Mouse (Mus musculus) heart, postnatal 0 days (tissue): ENCODE data around the gene Rnf2. TPM values are rescaled to one million over a fixed set of nuclear protein-coding genes. Genes with fewer than 3 reads are reported as not detected.

ENCODE experiments used
- ATAC-seq: fragments of 200-750 bp; cut with Nextera tagmentation; 2 replicates; pipeline ENCODE4 v1.8.0; 2017; ENCODE audit warnings: low read depth, moderate number of reproducible peaks, moderate library complexity; ENCODE audit not compliant: insufficient read depth
- DNase-seq: peaks from one replicate; pipeline ENCODE4 v3.0.0-alpha.2; 2016; ENCODE audit warnings: low spot score
- H3K27ac ChIP-seq: fragments of 300-500 bp; sonication (generic); 2 replicates; pipeline ENCODE4 v1.5.1; 2014; ENCODE audit warnings: low read depth, mild to moderate bottlenecking
- H3K27me3 ChIP-seq: fragments of 300-500 bp; sonication (generic); 2 replicates; pipeline ENCODE4 v1.6.1; 2014; ENCODE audit warnings: low read length, mixed read lengths; ENCODE audit not compliant: control insufficient read depth, insufficient read depth
- H3K36me3 ChIP-seq: fragments of 300-500 bp; sonication (generic); replicated peaks from 2 replicates; pipeline ENCODE4 v1.6.1; 2014; ENCODE audit warnings: low read length, mixed read lengths; ENCODE audit not compliant: control insufficient read depth, insufficient read depth
- H3K4me1 ChIP-seq: fragments of 300-500 bp; sonication (generic); 2 replicates; pipeline ENCODE4 v1.6.1; 2014; ENCODE audit warnings: antibody characterized with exemption; ENCODE audit not compliant: control insufficient read depth, insufficient read depth
- H3K4me2 ChIP-seq: fragments of 300-500 bp; sonication (generic); 2 replicates; pipeline ENCODE4 v1.6.1; 2014; ENCODE audit warnings: low read depth, mild to moderate bottlenecking, low read length, moderate library complexity
- H3K4me3 ChIP-seq: fragments of 300-500 bp; sonication (generic); 2 replicates; pipeline ENCODE4 v1.5.1; 2014; ENCODE audit warnings: low read depth, low read length
- H3K9ac ChIP-seq: fragments of 300-500 bp; sonication (generic); replicated peaks from 2 replicates; pipeline ENCODE4 v1.6.1; 2014; ENCODE audit warnings: low read depth, low read length, mixed read lengths
- H3K9me3 ChIP-seq: fragments of 300-500 bp; sonication (generic); replicated peaks from 2 replicates; pipeline ENCODE4 v1.6.1; 2016; ENCODE audit warnings: low read length; ENCODE audit not compliant: control insufficient read depth
- CTCF ChIP-seq: IDR thresholded peaks from 2 replicates; pipeline ENCODE4 v1.5.1; 2016; ENCODE audit warnings: antibody characterized with exemption, control low read depth, low read depth
- EP300 ChIP-seq: IDR thresholded peaks from 2 replicates; pipeline ENCODE4 v1.6.1; 2016; ENCODE audit warnings: antibody characterized with exemption, low read depth
- WGBS: fragments of 180-500 bp; shearing (Covaris S2); extraction: QIAGEN DNeasy Blood & Tissue Kit; methylation state at CpG from one replicate; pipeline ENCODE4 v1.1.7; 2014; 5-methylcytosine and 5-hydroxymethylcytosine counted together
- polyA plus RNA-seq: library from polyadenylated mRNA; unstranded; fragments of >200 nt; fragmentation: Nextera tagmentation; extraction: Ambion mirVana; gene quantifications from 2 replicates; pipeline ENCODE4 v1.2.1, GENCODE M21; 2015
- total RNA-seq: library from RNA; depleted of rRNA; stranded (reverse); fragments of >200 nt; gene quantifications from 2 replicates; pipeline ENCODE4 v1.2.3, GENCODE M21; 2014; ENCODE audit warnings: low replicate concordance

The Rnf2 gene
- total and polyA plus RNA-seq, 2 experiments from 2014 or later, result 36.4 to 50.6 TPM

- peak overlapping the region; percentile 91 for H3K4me3 ChIP-seq
- TF ChIP-seq EP300 (no peak), CTCF (no peak)
- H3K9me3 ChIP-seq, result no peaks in the 10 kb centered on the region
- H3K9ac ChIP-seq, result peak overlapping the region; percentile 92
- 22% methylated on average over 9 of the region's 9 CpGs for WGBS
- ATAC-seq (no peak), DNase-seq (peak; percentile 19)
- H3K27ac ChIP-seq, result peak overlapping the region; percentile 97
- H3K27me3 ChIP-seq, result no peaks in the 10 kb centered on the region
- H3K4me1 ChIP-seq, result peaks cover 12% of the 10 kb centered on the region
- H3K36me3 ChIP-seq, result peaks cover 11% of the 10 kb centered on the region
- H3K4me2 ChIP-seq, result peak overlapping the region; percentile 72
Observed at GRCm38 (mm10) chr1:151429316-151429715, 71.4 kb downstream of the Rnf2 start.

DNA sequence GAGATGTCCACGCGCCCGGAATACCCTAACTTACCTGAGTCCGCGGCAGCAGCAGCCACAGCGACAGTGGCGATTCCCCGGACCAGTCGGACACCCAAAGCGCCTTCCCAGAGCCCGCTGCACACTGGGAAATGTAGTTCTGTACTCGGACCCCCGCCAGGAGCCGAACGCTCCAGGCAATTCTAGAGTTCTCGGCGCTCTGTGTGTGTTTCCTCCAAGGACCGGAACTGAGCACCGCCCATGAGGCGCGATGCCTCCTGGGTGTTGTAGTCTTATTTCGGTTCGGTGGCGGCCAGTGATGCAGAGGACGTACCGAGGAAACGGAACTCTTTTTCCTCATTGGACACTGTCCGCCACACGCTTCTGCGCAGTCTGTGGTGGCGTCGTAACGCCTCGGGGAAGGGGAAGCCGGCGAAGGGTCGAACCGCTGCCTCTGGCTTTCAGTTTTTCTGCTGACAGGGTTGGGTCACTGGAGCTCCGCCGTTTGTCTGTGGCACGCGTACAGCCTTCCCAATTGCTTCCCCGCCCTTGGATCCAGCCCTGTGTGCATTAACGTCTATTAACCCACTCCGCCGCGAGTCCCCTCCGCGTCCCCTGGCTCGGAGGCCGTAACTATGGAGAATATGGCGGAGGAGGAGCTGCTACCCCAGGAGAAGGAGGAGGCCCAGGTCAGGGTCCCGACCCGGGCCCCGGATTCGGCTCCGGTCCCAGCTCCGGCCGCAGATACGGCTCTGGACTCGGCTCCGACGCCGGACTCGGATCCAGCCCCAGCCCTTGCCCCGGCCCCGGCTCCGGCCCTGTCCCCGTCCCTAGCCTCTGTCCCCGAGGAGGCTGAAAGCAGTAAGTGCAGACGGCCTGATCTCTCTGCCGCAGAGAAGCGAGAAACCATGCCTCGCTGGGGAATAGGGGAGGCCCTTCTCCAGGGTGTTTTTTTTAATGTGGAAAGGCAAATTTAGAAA is 72.2 kb downstream of the Rnf2 start, which contains the start of the genes Swt1 and Trmt1l:
Gene Swt1, minus strand, starts transcription at position 193 of the 959 bp plus-strand sequence.
Gene Trmt1l, plus strand, starts transcription at position 280 of the 959 bp plus-strand sequence.
- peak; percentile 100 for DNase-seq
- H3K36me3 ChIP-seq, result peaks cover 5% of the 10 kb centered on the region; the same call in 1 of the 2 replicates
- under 1% methylated on average over 74 of the region's 74 CpGs for WGBS

GRCm38 (mm10) chr1:151427888-151428262 is 72.9 kb downstream of the Rnf2 start:
- Histone ChIP-seq H3K27me3 (no peaks in the 10 kb centered on the region), H3K4me2 (peak overlapping the region; percentile 60), H3K9me3 (no peaks in the 10 kb centered on the region), H3K4me1 (peaks cover 12% of the 10 kb centered on the region), H3K9ac (peak overlapping the region; percentile 70), H3K4me3 (peak overlapping the region; percentile 91), H3K36me3 (peaks cover 5% of the 10 kb centered on the region; the same call in 1 of the 2 replicates), H3K27ac (peak overlapping the region; percentile 70)
- DNase-seq (no peak), ATAC-seq (peak; percentile 31)
- TF ChIP-seq CTCF, result no peak
- TF ChIP-seq EP300, result no peak
- WGBS, result under 1% methylated on average over 26 of the region's 26 CpGs

More for the DNA sequence above, 72.2 kb downstream of the Rnf2 start, which contains the start of the genes Swt1 and Trmt1l:
- peak; percentile 99 for ATAC-seq
- Histone ChIP-seq H3K4me1 (peaks cover 12% of the 10 kb centered on the region), H3K4me3 (peak within 1 kb of the TSS; percentile 91), H3K9ac (peak within 1 kb of the TSS; percentile 92), H3K27me3 (no peaks in the 10 kb centered on the region), H3K4me2 (peak within 1 kb of the TSS; percentile 72), H3K9me3 (no peaks in the 10 kb centered on the region), H3K27ac (peak within 1 kb of the TSS; percentile 97)
- TF ChIP-seq EP300 (peak; percentile 68; the same call in 1 of the 2 replicates), CTCF (no peak)

DNA sequence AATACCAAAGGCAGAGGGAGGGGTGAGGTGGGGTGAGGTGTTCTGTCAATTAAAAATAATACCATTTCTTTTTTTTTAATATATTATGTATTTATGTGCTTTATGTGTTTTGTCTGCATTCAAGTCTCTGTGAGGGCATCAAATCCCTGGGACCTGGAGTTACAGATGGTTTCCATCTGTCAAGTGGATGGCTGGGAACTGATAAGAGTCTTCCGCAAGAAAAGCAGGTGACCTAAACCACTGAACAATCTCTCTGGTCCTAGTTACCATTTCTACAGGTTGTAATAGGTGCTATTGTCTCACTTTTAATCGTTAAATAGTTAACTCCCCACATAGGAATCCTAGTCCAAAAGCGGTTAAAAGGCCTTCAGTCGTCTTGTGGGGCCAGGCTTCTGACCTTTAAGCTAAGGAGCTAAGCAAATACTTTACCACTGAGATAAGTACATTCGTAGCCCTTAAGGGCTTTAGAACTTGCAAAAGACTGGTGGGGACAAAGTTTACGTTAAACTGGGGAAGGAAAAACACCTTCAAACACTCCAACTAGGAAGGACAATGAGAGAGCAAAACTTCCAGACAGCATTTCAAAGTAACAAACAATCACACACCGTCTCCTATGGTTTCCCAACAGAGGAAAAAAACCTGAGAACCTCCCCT is 73.7 kb downstream of the Rnf2 start:
- Histone ChIP-seq H3K4me3 (peak overlapping the region; percentile 91), H3K4me1 (peaks cover 12% of the 10 kb centered on the region), H3K27me3 (no peaks in the 10 kb centered on the region), H3K27ac (peak overlapping the region; percentile 59; the same call in 1 of the 2 replicates), H3K9ac (peak overlapping the region; percentile 70), H3K36me3 (0 out of 2 replicates have a peak, but pooled peaks cover 4% of the 10 kb centered on the region), H3K4me2 (peak overlapping the region; percentile 60), H3K9me3 (no peaks in the 10 kb centered on the region)
- TF ChIP-seq CTCF, result no peak
- no peak for TF ChIP-seq EP300
- WGBS, result 9% methylated on average over 7 of the region's 7 CpGs
- no peak for DNase-seq
- no peak for ATAC-seq

DNA sequence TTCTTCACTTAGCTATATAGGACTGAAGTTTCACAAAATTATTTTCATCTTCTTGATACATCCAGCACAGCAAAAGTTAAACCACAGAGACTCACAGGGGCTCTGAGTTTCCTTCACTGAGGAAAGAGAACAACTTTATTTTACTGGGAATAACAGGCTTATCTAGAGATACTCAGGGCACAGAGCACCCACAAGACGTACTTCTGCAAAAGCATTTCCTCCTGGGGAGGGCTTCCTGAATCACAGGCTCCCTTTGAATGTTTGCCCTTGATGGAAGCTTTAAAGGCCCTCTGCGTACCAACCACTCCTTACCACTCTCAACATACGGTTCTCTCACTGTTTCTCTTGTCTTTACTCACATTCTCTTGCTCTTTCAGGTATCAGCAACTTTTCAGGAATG is 78.6 kb downstream of the Rnf2 start:
- 47% methylated on average over 3 of the region's 3 CpGs for WGBS
- no peak for ATAC-seq
- TF ChIP-seq CTCF, result no peak
- TF ChIP-seq EP300, result no peak
- peaks cover 4% of the 10 kb centered on the region for H3K4me1 ChIP-seq
- no peak overlapping the region for H3K4me3 ChIP-seq
- H3K9me3 ChIP-seq, result no peaks in the 10 kb centered on the region
- no peak overlapping the region for H3K27ac ChIP-seq
- H3K9ac ChIP-seq, result no peak overlapping the region
- H3K4me2 ChIP-seq, result no peak overlapping the region
- no peaks in the 10 kb centered on the region for H3K27me3 ChIP-seq
- H3K36me3 ChIP-seq, result peaks cover 27% of the 10 kb centered on the region
- no peak for DNase-seq
